Mouse (Mus musculus) limb, embryonic 11.5 days (tissue): Measurements from ENCODE around the gene Ppy. TPM values are rescaled to one million over a fixed set of nuclear protein-coding genes. Genes with fewer than 3 reads are reported as not detected.

Experiments
- polyA plus RNA-seq: library from polyadenylated mRNA; unstranded; fragments of >200 nt; fragmentation: Nextera tagmentation; extraction: Ambion mirVana; gene quantifications from 2 replicates; pipeline ENCODE4 v1.2.1, GENCODE M21; 2014

Ppy gene
- polyA plus RNA-seq, 1 experiment from 2014 or later, result not detected

Other genes with a start within 250 kb of the Ppy start
- 10.7 and 12.6 TPM in 2 replicates for gene Meox1, start 206.9 kb downstream of the Ppy start, polyA plus RNA-seq
- 0.41 and 0.43 TPM in 2 replicates for gene Sost, start 134.3 kb downstream of the Ppy start, polyA plus RNA-seq
- not detected in 2 replicates for gene Cfap97d1, start 117.0 kb downstream of the Ppy start, polyA plus RNA-seq
- gene Dusp3, start 114.3 kb downstream of the Ppy start, polyA plus RNA-seq, result 9.8 and 11.3 TPM in 2 replicates
- gene Mpp3, start 72.9 kb downstream of the Ppy start, polyA plus RNA-seq, result 11.3 and 12.7 TPM in 2 replicates
- gene Cd300lg, start 59.8 kb downstream of the Ppy start, polyA plus RNA-seq, result 0.35 and 0.47 TPM in 2 replicates
- gene Mpp2, start 12.8 kb downstream of the Ppy start, polyA plus RNA-seq, result 9.1 and 10.7 TPM in 2 replicates
- not detected in 2 replicates for gene Pyy, start 6.5 kb upstream of the Ppy start, polyA plus RNA-seq
- 0.08 and 0.13 TPM in 2 replicates for gene Nags, start 44.2 kb upstream of the Ppy start, polyA plus RNA-seq
- 39.3 and 41.2 TPM in 2 replicates for gene Tmem101, start 55.1 kb upstream of the Ppy start, polyA plus RNA-seq
- gene Lsm12, start 84.0 kb upstream of the Ppy start, polyA plus RNA-seq, result 74.5 and 88.5 TPM in 2 replicates
- gene G6pc3, start 88.3 kb upstream of the Ppy start, polyA plus RNA-seq, result 39.8 and 41.9 TPM in 2 replicates
- 21.3 and 24.0 TPM in 2 replicates for gene Hdac5, start 128.8 kb upstream of the Ppy start, polyA plus RNA-seq
- gene BC030867, start 147.6 kb upstream of the Ppy start, polyA plus RNA-seq, result 26.9 and 27.8 TPM in 2 replicates
- gene Asb16, start 167.4 kb upstream of the Ppy start, polyA plus RNA-seq, result 0.13 and 0.33 TPM in 2 replicates
- 46.7 and 51.5 TPM in 2 replicates for gene Tmub2, start 183.6 kb upstream of the Ppy start, polyA plus RNA-seq
- gene Atxn7l3, start 195.3 kb upstream of the Ppy start, polyA plus RNA-seq, result 20.0 and 22.1 TPM in 2 replicates
- gene Ubtf, start 218.4 kb upstream of the Ppy start, polyA plus RNA-seq, result 87.0 and 91.4 TPM in 2 replicates